Mouse (Mus musculus): Measurements from ENCODE around the gene Napb.
A peak's percentile ranks its signal among the peaks of the same experiment; 100 is the strongest.
"Not testable (repeated sequence)": the region's sequence is repeated elsewhere in the genome, so short reads cannot be mapped to it uniquely, and the experiment has no call there.

Gene Napb

GRCm38 (mm10) chr2:148732327-148733000 lies at the start of gene Napb:
Gene Napb, minus strand, starts transcription at chr2:148732467.
- peak; percentile 96 to 97 for DNase-seq (ENCODE audit: low spot score in 2 of 2)

- no peak for DNase-seq (ENCODE audit: low spot score in 2 of 2)
Measured at GRCm38 (mm10) chr2:148781709-148782108, 49.4 kb upstream of the Napb start, which contains the start of gene 8030411F24Rik. Gene 8030411F24Rik, plus strand, starts transcription at chr2:148782009.

- DNase-seq (ENCODE audit: low spot score in 2 of 2), result not testable (repeated sequence)
Measured at GRCm38 (mm10) chr2:148771397-148771796, 39.1 kb upstream of the Napb start, which contains the start of gene Cst11. Gene Cst11, minus strand, starts transcription at chr2:148771497.

- no peak for DNase-seq (ENCODE audit: low spot score in 2 of 2)
Measured at GRCm38 (mm10) chr2:148763648-148764388, 31.6 kb upstream of the Napb start.

- no peak for DNase-seq (ENCODE audit: low spot score in 2 of 2)
Measured at GRCm38 (mm10) chr2:148754310-148754846, 22.1 kb upstream of the Napb start.

GRCm38 (mm10) chr2:148751893-148752813 lies 19.9 kb upstream of the Napb start:
- DNase-seq (ENCODE audit: low spot score in 2 of 2), result peak; percentile 69 to 86

- DNase-seq (ENCODE audit: low spot score in 2 of 2), result no peak
Measured at GRCm38 (mm10) chr2:148750058-148750457, 17.8 kb upstream of the Napb start, which contains the start of gene Cstl1. Gene Cstl1, plus strand, starts transcription at chr2:148750358.

- DNase-seq (ENCODE audit: low spot score in 2 of 2), result no peak
Measured at GRCm38 (mm10) chr2:148743846-148744407, 11.7 kb upstream of the Napb start.

GRCm38 (mm10) chr2:148743001-148743400 lies 10.7 kb upstream of the Napb start:
- peak; percentile 57 to 73 for DNase-seq (ENCODE audit: low spot score in 2 of 2)

- DNase-seq (ENCODE audit: low spot score in 2 of 2), result peak in 1 of 2 experiments; percentile 34
Measured at GRCm38 (mm10) chr2:148731614-148732326, 497 bp downstream of the Napb start.

- DNase-seq (ENCODE audit: low spot score in 2 of 2), result no peak
Measured at GRCm38 (mm10) chr2:148719271-148719995, 12.8 kb downstream of the Napb start.

- no peak for DNase-seq (ENCODE audit: low spot score in 2 of 2)
Measured at GRCm38 (mm10) chr2:148717072-148717471, 15.2 kb downstream of the Napb start.

- no peak for DNase-seq (ENCODE audit: low spot score in 2 of 2)
Measured at GRCm38 (mm10) chr2:148712326-148712725, 19.9 kb downstream of the Napb start.

GRCm38 (mm10) chr2:148707202-148707530 lies 25.1 kb downstream of the Napb start:
- DNase-seq (ENCODE audit: low spot score in 2 of 2), result no peak

GRCm38 (mm10) chr2:148706409-148707201 lies 25.7 kb downstream of the Napb start:
- DNase-seq (ENCODE audit: low spot score in 2 of 2), result no peak

GRCm38 (mm10) chr2:148698571-148698970 lies 33.7 kb downstream of the Napb start:
- no peak for DNase-seq (ENCODE audit: low spot score in 2 of 2)

- DNase-seq (ENCODE audit: low spot score in 2 of 2), result no peak
Measured at GRCm38 (mm10) chr2:148690781-148691180, 41.5 kb downstream of the Napb start.

GRCm38 (mm10) chr2:148690291-148690690 lies 42.0 kb downstream of the Napb start:
- DNase-seq (ENCODE audit: low spot score in 2 of 2), result no peak
